Mouse (Mus musculus) layer of hippocampus, adult 9-11 months (tissue): ENCODE data around the gene Fcgr3.

ENCODE experiments used
- DNase-seq: peaks from one replicate; pipeline ENCODE4 v3.0.0; 2022

The Fcgr3 gene

DNA sequence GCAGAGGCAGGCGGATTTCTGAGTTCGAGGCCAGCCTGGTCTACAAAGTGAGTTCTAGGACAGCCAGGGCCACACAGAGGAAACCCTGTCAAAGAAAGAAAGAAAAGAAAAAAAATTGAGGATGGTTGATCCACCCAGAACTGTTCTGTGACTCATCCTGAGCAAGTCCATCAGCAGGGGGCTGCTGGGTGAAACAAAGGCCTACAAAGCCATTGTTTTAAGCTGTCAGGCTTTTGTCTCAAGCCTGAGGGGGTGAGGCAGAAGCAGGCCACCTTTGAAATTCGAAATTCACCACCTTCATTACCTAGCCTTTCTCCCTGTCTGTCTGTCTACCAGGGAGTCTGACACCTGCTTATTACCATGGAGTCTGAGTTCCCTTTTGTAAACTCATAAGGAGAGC, 18.2 kb downstream of the Fcgr3 start:
- DNase-seq = no peak

DNA sequence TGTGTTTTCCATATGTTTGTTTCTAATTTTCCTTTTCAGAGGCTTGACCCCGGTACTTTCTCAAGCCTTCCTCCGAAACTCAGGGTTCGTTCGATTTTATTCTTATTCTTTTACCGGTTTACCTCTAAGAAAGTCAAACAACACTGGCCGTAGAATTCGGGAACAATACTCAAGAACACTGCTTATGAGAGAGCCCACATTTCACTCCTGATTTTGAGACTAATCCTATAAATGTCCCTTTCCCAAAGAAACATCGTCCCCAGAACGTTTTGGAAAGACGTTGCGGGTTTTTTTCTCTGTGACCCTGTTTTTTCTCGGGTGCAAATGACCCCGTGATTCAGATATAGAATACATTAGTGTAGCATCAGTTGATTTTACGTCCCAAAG, 19.7 kb downstream of the Fcgr3 start:
- DNase-seq = no peak

DNA sequence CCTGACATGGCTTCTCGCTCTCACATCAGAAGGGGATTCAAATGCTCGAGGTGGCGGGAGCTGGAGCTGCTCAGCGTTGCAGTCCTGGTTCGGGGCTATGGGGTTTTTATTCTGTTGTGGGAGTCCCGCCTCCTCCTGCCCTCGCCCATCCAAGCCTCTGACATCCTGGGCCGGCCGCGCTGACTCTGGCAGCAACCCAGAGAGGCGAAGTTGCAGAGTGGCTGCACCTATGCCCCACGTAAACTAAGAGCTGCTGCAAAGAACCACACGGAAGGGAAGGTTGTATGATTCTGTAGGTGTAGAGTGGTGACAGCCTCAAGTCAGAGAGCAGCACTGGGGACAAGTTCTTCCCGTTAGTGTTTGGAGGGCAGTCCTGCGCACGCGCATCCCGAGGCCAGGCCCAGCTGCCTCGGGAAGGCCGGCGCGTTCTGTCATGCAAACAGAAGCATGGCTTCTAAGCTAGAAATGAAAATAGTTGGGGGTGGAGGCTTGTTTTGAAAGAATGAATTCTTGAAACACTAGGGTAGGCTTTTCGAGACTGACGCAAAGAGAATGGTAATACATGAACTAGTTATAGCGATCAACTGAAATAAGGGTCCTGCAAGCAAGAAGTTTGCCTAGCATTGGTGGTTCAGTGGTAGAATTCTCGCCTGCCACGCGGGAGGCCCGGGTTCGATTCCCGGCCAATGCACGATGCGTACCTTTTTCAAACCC, 20.2 kb downstream of the Fcgr3 start:
- DNase-seq = peak; percentile 89

DNA sequence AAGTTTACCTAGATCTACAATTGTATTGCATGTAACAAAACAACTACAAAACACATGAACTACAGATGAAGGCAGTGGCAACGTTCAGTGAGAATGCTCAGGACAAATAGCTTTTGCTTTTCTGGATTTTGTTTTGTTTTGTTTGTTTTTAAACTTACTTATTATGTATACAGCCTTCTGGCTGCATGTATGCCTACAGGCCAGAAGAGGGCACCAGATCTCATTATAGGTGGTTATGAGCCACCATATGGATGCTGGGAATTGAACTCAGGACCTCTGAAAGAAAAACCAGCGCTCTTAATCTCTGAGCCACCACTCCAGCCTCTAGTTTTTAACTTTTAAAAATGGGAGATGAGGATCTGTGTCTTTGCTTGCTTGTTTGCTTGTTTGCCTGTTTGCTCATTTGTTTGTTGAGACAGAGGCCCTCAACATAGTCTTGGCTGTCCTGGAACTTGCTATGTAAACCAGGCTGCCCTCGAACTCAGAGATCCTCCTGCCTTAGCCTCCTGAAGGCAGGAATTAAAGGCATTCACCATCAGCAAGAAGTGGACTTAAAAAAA, 21.1 kb downstream of the Fcgr3 start:
- no peak for DNase-seq

DNA sequence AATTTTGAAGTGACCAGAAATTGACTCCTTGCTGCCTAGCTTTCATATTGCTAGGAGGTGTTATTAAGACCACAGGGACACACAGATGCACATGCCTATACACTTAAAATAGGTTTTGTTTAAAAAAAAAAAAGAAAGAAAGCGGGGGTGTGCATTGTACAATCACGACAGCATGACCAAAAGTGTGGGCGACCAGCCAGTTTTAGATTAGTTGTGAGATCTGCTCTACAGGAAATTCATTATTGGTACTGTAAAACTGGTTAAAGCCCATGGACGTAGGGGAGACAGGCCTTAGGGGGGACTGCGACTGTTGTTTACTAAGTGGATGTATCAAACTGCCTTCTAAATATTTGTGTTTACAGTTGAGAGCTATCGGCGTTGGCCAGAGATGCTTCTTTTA, 24.9 kb downstream of the Fcgr3 start:
- no peak for DNase-seq

DNA sequence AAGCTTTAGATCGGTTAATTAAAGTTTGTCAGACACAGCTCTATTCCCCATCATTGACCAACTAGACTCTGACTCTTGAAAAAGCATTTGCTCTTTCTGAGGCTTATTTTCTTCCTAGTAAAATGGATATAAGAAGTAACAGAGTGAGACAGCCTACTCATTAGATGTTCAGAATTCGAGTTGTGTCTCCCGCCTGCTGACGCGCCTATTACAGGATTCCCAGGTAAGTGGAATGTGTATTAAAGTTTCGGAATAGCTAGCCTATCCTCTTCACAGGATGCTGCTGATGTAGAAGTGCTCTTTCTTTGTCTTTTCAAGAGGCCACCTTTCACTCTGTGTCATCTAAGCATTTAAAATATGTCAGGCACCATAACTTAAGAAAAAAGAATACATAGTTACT, 25.6 kb downstream of the Fcgr3 start:
- no peak for DNase-seq

DNA sequence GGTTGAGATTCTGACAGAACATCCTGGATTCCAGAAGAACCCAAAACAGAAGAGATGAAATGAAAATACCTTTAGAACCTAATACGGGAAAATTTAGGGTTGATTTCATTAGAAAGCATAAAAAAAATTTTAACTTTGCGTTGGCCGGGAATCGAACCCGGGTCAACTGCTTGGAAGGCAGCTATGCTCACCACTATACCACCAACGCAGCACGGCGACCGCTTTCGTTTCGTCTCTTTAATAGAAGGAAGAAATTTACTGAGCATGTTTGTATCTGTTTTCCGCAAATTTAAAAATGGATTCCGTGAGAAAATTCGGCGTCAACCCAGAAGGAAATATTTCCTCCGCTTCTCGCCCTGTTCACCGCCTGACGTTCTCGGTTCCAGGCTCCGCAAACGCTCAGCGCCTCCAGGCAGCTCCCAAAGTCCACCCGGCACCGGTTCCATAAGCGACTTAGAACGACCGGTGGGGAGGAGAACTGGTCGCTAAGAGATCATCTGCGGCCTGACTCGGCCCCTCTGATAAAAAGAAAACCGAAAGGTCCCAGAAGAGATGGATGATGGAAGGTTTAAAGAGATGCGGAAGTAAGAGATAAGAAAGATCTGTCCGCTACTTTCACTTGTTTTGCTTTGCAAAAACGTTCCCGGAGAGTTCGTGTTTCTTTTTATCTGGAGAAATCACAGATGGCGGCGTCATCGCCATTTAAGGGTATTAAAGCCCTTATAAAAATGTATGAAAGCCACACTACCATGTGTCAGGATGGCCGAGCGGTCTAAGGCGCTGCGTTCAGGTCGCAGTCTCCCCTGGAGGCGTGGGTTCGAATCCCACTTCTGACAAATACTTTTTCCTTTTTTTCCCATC, 26.6 kb downstream of the Fcgr3 start:
- DNase-seq = peak; percentile 77

DNA sequence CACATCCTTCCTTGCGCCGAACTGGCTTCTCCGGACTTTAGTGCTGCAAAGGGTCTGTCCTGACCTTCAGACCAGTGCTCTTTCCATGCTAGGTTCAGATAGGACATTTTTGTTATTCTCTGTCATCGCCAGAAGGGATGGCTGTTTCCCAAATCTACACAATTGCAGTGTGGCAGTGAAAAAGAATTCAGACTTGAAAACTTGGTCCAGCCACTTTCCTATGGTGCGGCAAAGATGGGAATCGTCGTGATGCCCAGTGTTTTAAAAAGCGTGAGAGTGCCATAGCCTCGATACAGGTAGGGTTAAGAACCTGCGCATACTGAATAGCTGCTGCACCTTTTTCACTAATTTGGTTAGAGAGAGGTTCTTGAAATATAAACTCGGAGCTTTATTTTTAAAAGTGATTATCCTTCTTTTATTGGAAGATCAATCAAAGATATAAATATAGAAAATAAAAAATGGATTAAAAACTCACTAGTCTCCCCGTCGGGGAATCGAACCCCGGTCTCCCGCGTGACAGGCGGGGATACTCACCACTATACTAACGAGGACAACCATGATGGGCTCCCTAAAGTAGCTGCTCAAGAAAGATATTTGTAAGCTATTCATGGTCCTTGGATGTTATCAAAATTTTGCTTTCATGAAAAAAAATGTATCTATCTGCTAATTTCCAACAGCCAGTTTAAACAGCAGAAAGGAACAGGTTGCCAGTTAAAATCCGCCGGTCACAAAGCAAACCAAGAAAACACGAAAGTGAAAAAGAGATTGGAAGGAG, 28.0 kb downstream of the Fcgr3 start:
- DNase-seq = peak; percentile 59

DNA sequence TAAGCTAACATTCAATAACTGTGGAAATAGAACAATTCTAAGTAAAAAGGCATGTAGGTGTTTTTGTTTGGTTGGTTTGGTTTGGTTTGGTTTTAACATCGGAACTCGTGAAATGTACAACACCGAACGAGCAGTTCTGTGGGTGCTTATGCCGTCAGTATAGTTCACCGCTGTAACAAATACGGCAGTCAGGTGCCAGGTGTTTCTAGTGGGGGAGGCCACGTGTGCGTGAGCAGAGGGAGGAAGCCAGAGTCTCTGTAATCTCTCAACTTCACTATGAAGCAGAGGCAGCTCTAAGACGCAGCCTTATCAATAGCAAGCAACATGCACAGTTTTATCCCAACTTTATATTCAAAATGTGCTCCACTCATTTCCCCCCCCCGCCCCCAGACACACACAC, 29.1 kb downstream of the Fcgr3 start:
- DNase-seq = no peak

DNA sequence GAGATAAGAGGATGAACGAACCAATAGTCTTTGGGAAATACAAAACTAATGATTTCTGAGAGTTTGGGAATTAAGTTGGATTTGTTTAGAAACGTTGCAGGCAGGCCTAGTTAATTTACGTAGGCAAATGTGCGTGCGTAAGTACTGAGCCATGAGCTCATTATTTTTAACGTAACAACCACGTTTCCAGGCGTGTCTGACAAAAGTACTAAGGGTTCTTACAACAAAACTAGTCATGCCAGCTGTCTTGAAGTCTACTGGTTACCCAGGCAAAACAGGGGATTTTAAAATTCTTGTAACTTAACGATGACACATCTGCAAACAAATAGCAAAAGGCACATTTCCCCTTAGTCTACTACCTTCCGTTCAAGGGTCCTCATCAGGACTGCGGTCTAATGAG, 30.5 kb downstream of the Fcgr3 start:
- DNase-seq = no peak

DNA sequence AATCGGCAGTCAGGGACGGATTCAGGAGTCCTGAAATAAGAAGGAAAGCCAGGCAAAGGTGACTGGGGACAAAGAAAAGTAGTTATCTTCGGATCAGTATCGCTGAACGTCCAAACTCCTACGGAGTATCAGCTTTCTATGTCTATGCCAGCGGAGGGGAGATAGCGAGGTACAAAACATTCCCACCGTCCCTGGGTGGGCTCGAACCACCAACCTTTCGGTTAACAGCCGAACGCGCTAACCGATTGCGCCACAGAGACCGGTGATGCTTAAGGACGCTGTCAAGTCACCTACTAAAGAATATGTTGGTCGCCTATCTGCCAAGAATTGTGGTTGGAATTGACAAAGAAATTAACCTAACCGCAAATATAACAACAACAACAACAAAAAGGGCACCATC, 31.0 kb downstream of the Fcgr3 start:
- peak; percentile 70 for DNase-seq

DNA sequence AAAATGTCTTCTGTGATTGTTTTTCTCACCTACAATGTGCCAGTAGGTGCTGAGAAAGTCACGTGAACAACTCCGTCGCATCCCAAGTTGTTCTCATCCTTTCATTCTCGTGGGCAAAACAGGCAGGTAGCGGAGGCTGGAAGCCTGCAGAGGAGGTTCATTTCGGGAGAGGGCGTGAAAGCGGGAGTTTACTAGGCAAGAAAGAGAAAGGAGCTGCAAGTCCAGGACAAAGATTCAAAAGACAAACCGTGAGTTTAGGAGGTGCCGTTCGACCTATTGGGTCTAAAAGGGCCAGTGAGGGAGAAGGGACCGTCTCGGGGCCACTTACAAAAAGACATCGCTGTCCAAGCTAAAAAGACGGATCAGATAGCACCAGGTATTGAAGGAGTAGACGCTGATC, 31.5 kb downstream of the Fcgr3 start:
- no peak for DNase-seq

DNA sequence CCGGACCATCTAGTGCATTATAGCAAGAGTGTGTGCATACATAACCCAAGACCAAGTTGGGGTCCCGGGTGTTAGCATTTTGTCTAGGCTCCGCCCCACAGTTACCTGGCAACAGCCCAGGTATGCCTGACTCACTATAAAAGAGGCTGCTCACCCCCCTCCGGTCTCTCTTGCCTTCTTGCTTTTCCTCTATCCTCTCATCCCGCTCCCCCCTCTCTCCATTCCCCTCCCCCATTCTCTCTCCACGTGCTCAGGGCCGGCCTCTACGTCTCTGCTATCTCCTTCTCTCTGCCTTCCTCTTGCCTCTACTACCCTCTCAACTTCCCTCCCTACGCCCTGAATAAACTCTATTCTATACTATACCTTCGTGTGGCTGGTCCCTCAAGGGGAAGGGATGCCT, 32.0 kb downstream of the Fcgr3 start:
- no peak for DNase-seq

DNA sequence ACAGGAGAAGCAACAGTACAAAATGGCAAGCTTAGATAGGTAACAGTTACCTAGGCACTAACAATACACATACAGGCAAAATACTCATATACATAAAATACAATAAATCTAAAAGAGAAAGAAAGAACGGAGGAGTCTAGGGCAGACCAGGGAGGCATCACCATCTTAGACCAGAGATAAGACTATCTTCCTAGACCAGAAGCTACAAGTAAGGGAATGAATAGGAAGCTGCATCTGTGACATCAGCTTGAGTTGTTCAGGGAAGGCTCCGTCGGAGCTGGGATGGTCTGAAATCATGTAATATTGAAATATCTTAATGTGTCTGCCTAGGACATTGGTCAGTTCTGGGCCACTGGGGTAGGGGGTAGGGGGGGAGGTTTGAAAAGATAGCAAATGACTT, 33.0 kb downstream of the Fcgr3 start:
- DNase-seq = no peak

DNA sequence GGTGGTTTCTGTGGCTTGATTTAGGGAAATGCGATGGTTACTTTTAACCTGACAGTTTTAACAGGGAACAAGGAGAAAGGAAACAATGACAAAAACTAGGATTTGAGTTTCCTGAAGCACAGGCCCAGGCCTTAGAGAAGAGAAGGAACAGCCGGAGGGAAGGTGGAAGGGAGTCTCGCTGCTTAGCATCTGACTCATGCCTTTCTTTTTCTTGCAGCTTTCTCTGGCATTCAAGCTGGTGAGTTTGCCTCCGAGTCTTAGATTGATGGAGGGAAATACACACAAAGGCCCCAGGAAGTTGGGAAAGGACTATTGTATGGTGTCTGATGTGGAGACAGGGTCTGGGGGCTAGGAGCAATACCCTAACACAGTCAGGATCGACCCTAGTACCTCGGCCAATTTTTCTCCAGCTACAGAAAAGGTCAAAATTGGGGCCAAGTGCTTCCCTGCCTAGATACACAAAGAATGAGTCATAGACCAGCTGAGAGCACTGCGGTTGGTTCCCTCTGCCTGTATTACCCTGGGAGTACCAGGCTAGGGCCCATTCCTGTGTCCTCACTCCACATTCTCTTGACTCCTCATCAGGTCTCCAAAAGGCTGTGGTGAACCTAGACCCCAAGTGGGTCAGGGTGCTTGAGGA, 45.3 kb downstream of the Fcgr3 start:
- DNase-seq = no peak

DNA sequence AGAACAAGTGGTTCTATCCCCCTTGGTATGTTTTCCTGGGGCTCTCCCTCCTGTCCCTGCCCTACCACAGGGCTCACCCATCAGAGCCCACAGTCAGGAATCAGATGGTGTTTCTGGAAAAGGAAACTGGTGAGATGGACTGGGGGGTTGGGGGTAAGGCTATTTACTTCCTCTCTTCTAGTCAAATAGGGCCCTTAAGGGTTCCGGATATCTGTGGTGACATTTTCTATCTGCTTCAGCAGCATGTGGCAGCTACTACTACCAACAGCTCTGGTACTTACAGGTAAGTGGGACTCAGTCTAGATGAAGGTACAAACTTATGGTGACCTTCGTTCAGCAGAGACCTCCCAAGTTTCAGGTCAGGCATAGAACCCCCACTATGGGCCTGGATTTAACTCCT, 46.0 kb downstream of the Fcgr3 start, which contains the start of gene Fcgr4:
Fcgr4 (plus strand) TSS at position 184 of the 400 bp plus-strand sequence.
- no peak for DNase-seq

DNA sequence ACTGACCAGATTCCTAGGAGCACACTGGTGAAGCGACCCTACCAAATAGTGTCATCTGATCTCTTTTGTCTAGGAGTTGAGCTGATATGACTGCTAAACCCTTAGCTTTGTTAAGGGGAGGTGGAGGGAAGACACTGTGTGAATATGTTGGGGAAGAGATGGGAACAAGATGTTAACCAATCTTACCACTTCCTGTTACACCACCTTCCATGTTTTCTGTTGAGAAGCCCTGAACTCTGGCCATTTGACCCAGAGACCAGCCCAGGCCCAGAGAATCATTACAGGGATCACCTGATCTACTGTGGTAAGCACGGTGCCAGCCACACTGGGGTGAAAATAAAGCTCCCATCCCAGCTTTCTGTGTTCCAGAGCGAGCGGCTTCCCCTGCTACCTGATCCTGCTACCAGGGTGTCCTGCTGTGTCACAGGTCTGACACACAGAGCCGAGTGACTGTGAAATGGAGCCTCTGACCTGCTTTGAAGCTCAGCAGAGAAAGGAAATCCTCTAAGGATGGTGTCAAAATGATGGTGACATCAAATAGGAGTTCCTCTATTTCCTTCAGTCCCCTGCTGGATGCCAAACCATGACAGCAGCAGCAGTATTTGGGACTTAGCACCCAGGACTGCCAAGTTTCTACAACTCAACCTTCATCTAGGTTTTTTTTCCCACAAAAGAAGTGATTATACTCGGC, 47.1 kb downstream of the Fcgr3 start:
- DNase-seq = no peak

DNA sequence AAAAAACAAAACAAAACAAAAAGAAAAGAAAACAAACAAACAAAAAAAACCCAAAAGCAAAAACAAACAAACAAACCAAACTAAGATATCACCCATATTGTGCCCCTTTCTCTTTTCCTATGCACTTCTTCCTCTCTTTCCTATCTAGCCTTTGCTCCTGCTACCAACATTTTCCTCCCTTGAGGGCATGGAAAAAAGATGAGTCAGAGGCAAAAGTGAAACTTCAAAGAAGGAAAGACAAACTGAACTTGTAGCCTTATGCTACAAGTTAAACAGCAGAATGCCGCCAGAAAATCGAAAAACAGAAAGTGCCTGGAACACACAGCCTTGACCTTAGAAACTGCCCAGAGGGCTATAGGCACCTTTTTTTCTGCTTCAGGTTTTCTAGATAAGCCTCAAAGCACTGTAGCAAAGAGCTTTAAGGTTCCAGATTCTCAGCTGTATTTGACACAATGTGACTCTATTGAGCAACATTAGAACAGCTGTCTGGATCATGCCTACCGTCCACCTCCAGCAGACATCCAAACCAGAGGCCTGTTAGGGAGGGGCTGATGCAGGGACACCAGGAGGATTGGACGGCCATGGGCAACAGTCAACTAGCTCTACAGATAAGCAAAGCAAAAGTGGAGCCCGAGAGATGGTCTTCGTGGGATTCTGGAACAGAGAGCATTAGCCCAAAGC, 47.9 kb downstream of the Fcgr3 start:
- no peak for DNase-seq

DNA sequence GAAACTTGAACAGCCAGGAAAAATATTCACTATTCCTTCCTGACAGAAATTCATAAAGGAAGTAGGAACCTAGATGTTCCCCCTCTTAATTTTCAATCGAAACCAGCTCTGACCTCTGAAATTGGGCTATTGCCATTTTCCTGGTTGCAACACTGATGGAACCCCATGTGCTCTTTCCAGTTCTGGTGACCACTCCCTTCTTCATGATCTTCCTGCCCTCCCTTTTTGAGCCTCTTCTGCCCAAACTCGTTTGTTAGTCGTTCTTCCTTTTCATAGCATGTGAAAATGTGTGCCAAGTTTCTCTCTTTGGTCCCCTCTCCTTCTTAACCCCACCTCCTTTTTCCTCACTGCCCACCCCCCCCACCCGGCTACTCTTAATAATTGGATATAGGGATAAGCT, 53.0 kb downstream of the Fcgr3 start:
- DNase-seq = no peak

DNA sequence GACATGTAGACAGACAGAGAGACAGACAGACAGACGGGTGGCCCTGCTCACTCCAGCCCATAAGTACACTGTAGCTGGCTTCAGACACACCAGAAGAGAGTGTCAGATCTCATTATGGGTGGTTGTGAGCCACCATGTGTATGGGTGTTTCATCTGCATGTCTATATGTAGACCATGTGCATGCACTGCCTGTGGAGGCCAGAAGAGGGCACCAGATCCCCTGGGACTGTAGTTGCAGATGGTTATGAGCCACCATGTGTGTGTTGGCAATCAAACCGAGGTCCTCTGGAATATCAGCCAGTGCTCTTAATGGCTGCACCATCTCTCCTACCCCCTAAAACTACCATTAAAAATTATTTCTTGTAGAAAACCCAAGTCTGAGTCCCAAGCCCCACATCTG, 57.8 kb downstream of the Fcgr3 start:
- no peak for DNase-seq

DNA sequence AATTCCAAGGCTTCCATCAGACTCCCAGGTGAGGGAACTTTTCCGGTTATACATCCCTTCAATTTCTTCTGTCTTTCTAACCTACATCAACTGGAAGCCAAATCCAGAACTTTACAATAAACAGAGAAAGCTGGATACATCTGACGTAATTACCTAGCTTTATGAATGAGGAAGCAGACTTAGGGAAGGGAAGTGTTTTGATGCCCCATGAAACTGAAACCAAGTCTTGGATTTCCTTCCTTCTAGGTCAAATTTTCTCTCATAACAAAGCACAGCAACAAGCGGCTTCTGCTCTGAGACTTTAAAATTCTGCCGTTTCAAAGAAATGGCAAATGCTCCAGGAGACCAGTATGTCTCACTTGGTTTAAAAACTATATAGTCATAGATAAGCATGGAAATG, 58.4 kb downstream of the Fcgr3 start:
- no peak for DNase-seq

DNA sequence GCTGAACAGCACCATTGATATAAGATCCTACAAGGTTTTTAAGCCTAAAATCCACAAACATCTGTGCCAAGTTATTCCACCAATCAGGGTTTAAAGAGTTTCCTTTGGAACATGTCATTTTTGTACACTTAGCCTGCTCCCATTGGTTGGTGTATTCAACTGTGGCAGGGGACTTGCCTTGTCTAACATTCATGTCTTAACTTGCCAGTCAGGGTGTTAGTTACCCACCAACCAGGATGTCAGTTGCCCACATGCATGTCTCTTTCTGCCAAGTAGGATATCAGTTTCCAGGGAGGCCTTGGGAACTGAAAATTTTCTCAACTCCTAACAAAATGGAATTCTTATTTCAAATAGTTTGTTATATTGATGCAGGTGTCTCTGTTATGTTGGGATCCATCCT, 59.1 kb downstream of the Fcgr3 start:
- no peak for DNase-seq
